Mouse (Mus musculus): ENCODE measurements around the gene Dlk1. TPM values are rescaled to one million over a fixed set of nuclear protein-coding genes. Genes with fewer than 3 reads are reported as not detected.

Dlk1 gene
- polyA plus RNA-seq, 1 experiment, result 5.2 TPM

- H3K4me3 ChIP-seq (replicated peaks), result no peak overlapping the region
- no peaks in the 10 kb centered on the region for H3K9me3 ChIP-seq (ENCODE audit: control insufficient read depth, low read length)
- H3K36me3 ChIP-seq (ENCODE audit: control insufficient read depth), result no peaks in the 10 kb centered on the region
- H3K27me3 ChIP-seq (ENCODE audit: control insufficient read depth), result peaks cover 35% of the 10 kb centered on the region
- no peak for TF ChIP-seq TAL1 (IDR thresholded peaks at IDR 0.05; ENCODE audit: low read length)
- no peak for TF ChIP-seq GATA1 (IDR thresholded peaks at IDR 0.05; ENCODE audit: low read length)
- H3K4me1 ChIP-seq (ENCODE audit: control insufficient read depth), result peaks cover 4% of the 10 kb centered on the region
These were observed 6.2 kb upstream of the Dlk1 start for GRCm38 (mm10) chr12:109446236-109446941.

DNA sequence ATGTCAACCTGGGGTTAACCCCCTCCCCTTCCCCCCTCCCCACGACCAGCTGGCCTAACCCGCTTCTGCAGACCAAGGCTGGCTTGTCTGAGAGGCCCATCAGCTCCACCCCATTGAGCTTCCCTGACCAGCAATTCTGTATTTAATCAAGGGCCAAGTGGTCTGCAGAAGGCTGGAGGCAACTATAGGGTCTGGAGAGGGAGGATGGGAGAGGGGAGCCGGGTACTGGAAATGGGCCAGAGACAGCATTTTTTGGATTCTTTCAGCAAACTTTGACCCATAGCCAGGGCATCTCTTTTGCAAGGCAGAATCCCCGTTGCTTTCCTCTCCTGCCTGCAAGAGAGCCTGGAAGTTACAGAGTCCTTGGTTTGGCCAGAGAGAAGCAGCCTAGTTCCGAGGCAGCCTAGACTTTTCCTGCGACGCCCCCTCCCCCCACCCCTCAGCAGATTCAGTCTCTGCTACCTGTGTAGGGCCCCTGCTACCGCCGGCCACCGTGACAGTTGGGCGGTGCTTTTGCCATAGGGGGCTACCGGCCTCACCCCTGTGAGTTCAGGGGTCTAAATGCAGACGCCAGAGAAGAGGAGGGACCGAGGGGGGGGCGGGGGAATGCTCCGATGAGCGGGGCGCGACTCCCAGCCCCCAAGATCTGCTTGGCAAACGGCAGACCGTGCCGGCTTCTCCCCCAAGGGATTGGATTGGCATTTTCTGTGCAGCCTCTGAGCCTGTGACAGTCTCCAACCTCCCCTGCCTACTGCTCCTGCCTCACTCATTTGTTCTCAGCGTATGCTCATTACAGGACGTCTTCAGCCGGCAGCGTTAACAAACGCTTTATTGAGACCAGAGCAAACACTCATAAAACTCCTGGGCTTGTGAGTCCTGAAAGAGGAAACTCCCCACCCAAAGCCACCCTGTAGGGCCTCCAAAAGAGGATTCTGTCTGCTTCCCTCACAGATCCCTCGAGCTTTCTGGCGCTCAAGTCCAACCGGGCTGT lies 2.9 kb upstream of the Dlk1 start:
- TF ChIP-seq GATA1 (IDR thresholded peaks at IDR 0.05; ENCODE audit: low read length) (no peak), TAL1 (IDR thresholded peaks at IDR 0.05; ENCODE audit: low read length) (no peak)
- no peak overlapping the region for H3K4me3 ChIP-seq (replicated peaks)
- H3K9me3 ChIP-seq (ENCODE audit: control insufficient read depth, low read length), result no peaks in the 10 kb centered on the region
- peaks cover 4% of the 10 kb centered on the region for H3K4me1 ChIP-seq (ENCODE audit: control insufficient read depth)
- H3K36me3 ChIP-seq (ENCODE audit: control insufficient read depth), result no peaks in the 10 kb centered on the region
- H3K27me3 ChIP-seq (ENCODE audit: control insufficient read depth), result peaks cover 62% of the 10 kb centered on the region

DNA sequence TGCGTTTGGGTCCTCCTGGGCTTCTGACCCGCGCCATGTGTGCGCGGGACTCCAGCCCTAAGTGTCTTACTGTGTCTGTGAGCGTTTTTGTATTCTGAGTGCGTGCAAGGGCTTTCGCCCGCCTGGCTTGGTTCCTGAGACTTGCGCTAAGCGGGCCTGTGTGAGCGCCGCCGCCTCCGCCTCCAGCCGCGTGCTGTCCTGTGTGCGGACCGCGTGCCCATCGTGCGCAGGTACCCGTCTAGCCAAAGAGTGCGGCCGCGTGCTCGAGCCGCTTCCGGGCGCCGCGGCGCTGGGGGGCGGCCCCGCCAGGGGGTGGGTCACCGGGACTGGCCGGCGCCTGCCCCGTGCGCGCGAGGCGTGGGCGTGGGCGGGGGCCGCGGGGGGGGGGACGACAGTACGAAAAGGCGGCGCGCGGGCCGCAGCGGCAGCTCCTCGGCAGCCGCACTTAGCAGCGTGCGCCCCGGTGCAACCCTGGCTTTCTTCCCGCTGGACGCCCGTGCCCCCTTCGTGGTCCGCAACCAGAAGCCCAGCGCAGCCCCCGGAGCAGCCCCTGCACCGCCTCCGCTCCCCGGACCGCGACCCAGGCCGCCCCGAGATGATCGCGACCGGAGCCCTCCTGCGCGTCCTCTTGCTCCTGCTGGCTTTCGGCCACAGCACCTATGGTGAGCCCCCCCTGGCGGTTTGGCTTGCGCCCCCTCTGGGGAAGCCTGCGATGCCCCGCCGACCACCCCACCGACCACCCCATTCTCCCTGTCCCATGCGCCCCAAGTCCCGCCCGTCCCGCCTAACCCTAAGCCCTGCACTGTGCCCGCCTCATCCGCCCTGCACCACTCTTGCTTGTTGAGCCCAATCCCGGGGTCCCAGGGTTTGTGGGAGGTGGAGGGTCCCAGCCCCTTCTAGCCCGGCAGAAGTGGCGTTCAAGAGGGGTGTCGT lies 708 bp downstream of the Dlk1 start:
- peaks cover 2% of the 10 kb centered on the region for H3K4me1 ChIP-seq (ENCODE audit: control insufficient read depth)
- H3K27me3 ChIP-seq (ENCODE audit: control insufficient read depth), result peaks cover 56% of the 10 kb centered on the region
- H3K4me3 ChIP-seq (replicated peaks), result peak overlapping the region; percentile 53
- H3K9me3 ChIP-seq (ENCODE audit: control insufficient read depth, low read length), result no peaks in the 10 kb centered on the region
- no peak for TF ChIP-seq TAL1 (IDR thresholded peaks at IDR 0.05; ENCODE audit: low read length)
- TF ChIP-seq GATA1 (IDR thresholded peaks at IDR 0.05; ENCODE audit: low read length), result no peak
- H3K36me3 ChIP-seq (ENCODE audit: control insufficient read depth), result no peaks in the 10 kb centered on the region; the same call in 1 of the 2 replicates

GRCm38 (mm10) chr12:109454137-109454536 lies 1.5 kb downstream of the Dlk1 start:
- H3K27me3 ChIP-seq (ENCODE audit: control insufficient read depth), result peaks cover 55% of the 10 kb centered on the region
- TF ChIP-seq TAL1 (IDR thresholded peaks at IDR 0.05; ENCODE audit: low read length), result no peak
- no peak for TF ChIP-seq GATA1 (IDR thresholded peaks at IDR 0.05; ENCODE audit: low read length)
- peak overlapping the region; percentile 53 for H3K4me3 ChIP-seq (replicated peaks)
- peaks cover 2% of the 10 kb centered on the region for H3K4me1 ChIP-seq (ENCODE audit: control insufficient read depth)
- no peaks in the 10 kb centered on the region for H3K9me3 ChIP-seq (ENCODE audit: control insufficient read depth, low read length)
- H3K36me3 ChIP-seq (ENCODE audit: control insufficient read depth), result no peaks in the 10 kb centered on the region; the same call in 1 of the 2 replicates

DNA sequence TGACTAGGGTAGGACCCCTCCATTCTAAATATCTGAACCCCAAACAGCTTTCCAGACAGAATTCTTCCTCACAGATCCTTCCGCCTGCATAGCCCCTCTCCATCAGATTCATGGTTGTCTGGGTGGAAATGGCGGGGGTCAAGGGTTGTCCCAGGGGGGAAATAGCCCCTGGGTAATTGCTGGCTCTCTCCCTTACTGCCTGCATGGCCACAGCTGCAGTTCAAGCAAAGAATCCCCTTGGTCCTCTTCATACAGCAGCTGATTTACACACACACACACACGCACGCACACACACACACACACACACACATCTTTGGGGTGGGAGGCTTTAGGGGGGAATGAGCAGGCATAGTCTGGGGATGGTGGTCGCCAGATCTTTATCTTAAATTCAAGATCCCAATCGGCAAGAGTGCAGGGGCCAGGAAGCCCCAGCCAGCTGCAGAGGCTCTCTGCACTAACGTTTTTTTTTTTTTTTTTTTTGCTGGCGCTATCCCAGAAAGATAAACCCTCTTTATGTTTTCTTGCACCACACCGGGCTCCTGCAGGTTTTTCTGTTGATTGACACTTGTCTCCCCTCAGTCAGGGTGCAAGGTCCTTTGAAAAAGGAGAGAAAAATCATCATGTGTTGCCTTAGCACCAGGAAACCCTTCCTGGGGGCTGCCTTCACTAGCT lies 4.0 kb downstream of the Dlk1 start:
- no peak for TF ChIP-seq TAL1 (IDR thresholded peaks at IDR 0.05; ENCODE audit: low read length)
- no peak for TF ChIP-seq GATA1 (IDR thresholded peaks at IDR 0.05; ENCODE audit: low read length)
- H3K4me1 ChIP-seq (ENCODE audit: control insufficient read depth), result no peaks in the 10 kb centered on the region; the same call in 1 of the 2 replicates
- no peak overlapping the region for H3K4me3 ChIP-seq (replicated peaks)
- no peaks in the 10 kb centered on the region for H3K9me3 ChIP-seq (ENCODE audit: control insufficient read depth, low read length)
- H3K27me3 ChIP-seq (ENCODE audit: control insufficient read depth), result peaks cover 45% of the 10 kb centered on the region
- no peaks in the 10 kb centered on the region; the same call in 1 of the 2 replicates for H3K36me3 ChIP-seq (ENCODE audit: control insufficient read depth)

DNA sequence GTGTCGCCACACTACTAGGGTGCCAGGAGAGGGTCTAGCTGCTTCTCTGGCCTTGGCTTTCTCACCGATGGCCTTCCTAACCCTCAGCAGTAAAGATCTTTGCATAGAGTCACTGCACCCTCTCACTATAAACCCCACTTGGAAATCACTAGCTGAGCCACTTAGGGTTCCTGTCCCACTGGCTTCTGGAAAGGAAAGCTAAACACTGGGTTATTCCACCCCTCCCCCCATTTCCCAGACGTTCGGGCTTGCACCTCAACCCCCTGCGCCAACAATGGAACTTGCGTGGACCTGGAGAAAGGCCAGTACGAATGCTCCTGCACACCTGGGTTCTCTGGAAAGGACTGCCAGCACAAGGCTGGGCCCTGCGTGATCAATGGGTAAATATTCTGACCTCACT lies 5.2 kb downstream of the Dlk1 start:
- H3K4me1 ChIP-seq (ENCODE audit: control insufficient read depth), result no peaks in the 10 kb centered on the region
- no peak overlapping the region for H3K4me3 ChIP-seq (replicated peaks)
- no peaks in the 10 kb centered on the region; the same call in 1 of the 2 replicates for H3K36me3 ChIP-seq (ENCODE audit: control insufficient read depth)
- H3K9me3 ChIP-seq (ENCODE audit: control insufficient read depth, low read length), result no peaks in the 10 kb centered on the region
- no peak for TF ChIP-seq GATA1 (IDR thresholded peaks at IDR 0.05; ENCODE audit: low read length)
- no peak for TF ChIP-seq TAL1 (IDR thresholded peaks at IDR 0.05; ENCODE audit: low read length)
- peaks cover 34% of the 10 kb centered on the region for H3K27me3 ChIP-seq (ENCODE audit: control insufficient read depth)

DNA sequence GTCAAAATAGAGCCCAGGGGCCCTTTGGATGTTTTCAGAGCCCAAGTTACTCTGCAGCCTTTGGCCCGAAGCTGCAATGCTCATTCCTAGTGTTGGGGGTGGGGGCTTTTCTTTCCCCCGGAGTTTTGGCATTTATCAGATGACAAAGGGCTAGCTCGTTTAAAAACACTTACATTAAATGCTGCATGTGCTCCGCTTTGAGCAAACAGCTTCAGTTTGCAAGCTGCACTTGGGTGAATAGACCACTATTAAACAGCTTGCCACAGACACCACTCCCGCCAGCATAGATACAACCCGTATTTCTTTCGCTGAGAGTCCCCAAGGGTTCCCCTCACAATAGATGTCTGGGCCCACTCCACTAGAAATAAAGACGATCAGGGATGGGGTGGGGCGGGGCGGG lies 6.3 kb downstream of the Dlk1 start:
- Histone ChIP-seq H3K27me3 (ENCODE audit: control insufficient read depth) (peaks cover 24% of the 10 kb centered on the region), H3K36me3 (ENCODE audit: control insufficient read depth) (no peaks in the 10 kb centered on the region; the same call in 1 of the 2 replicates), H3K4me1 (ENCODE audit: control insufficient read depth) (no peaks in the 10 kb centered on the region), H3K4me3 (replicated peaks) (no peak overlapping the region), H3K9me3 (ENCODE audit: control insufficient read depth, low read length) (no peaks in the 10 kb centered on the region)
- TF ChIP-seq GATA1 (IDR thresholded peaks at IDR 0.05; ENCODE audit: low read length) (no peak), TAL1 (IDR thresholded peaks at IDR 0.05; ENCODE audit: low read length) (no peak)
